Mouse (Mus musculus): ENCODE data around the gene Zfp385c.
"Not testable (repeated sequence)": the region's sequence is repeated elsewhere in the genome, so short reads cannot be mapped to it uniquely, and the experiment has no call there.

GRCm38 (mm10) chr11:100582413-100582812, 109.8 kb downstream of the Zfp385c start:
- TF ChIP-seq CTCF (IDR thresholded peaks at IDR 0.05; ENCODE audit: low read depth, low read length); POLR2A (IDR thresholded peaks at IDR 0.05; ENCODE audit: borderline replicate concordance, low read depth, low read length): not testable (repeated sequence)
